Mouse (Mus musculus) heart, embryonic 11.5 days (tissue): ENCODE measurements around the gene Cldn15. TPM values are rescaled to one million over a fixed set of nuclear protein-coding genes. Genes with fewer than 3 reads are reported as not detected.
A peak's percentile ranks its signal among the peaks of the same experiment; 100 is the strongest.
"Not testable (repeated sequence)": the region's sequence is repeated elsewhere in the genome, so short reads cannot be mapped to it uniquely, and the experiment has no call there.

ENCODE experiments used
- ATAC-seq: fragments of 200-750 bp; cut with Nextera tagmentation; replicated peaks from 2 replicates; pipeline ENCODE4 v1.8.0; 2017; ENCODE audit warnings: moderate library complexity; ENCODE audit not compliant: insufficient number of reproducible peaks, low FRiP score, low TSS enrichment
- H3K27ac ChIP-seq: fragments of 300-500 bp; sonication (generic); 2 replicates; pipeline ENCODE4 v1.5.1; 2014; ENCODE audit warnings: mild to moderate bottlenecking, low read depth, low read length
- H3K27me3 ChIP-seq: fragments of 300-500 bp; sonication (generic); 2 replicates; pipeline ENCODE4 v1.6.1; 2014; ENCODE audit warnings: mild to moderate bottlenecking, low read length, mixed read lengths; ENCODE audit not compliant: control insufficient read depth, insufficient read depth
- H3K36me3 ChIP-seq: fragments of 300-500 bp; sonication (generic); 2 replicates; pipeline ENCODE4 v1.6.1; 2014; ENCODE audit warnings: mild to moderate bottlenecking, low read length, moderate library complexity, mixed read lengths; ENCODE audit not compliant: control insufficient read depth, insufficient read depth
- H3K4me1 ChIP-seq: fragments of 300-500 bp; sonication (generic); 2 replicates; pipeline ENCODE4 v1.6.1; 2014; ENCODE audit warnings: low read length; ENCODE audit not compliant: control insufficient read depth, insufficient read depth
- H3K4me2 ChIP-seq: fragments of 300-500 bp; sonication (generic); 2 replicates; pipeline ENCODE4 v1.6.1; 2014; ENCODE audit warnings: mild to moderate bottlenecking, moderate library complexity
- H3K4me3 ChIP-seq: fragments of 300-500 bp; sonication (generic); 2 replicates; pipeline ENCODE4 v1.5.1; 2014; ENCODE audit warnings: low read depth, low read length
- H3K9ac ChIP-seq: fragments of 300-500 bp; sonication (generic); 2 replicates; pipeline ENCODE4 v1.6.1; 2014; ENCODE audit warnings: mild to moderate bottlenecking, low read depth, low read length, moderate library complexity
- H3K9me3 ChIP-seq: fragments of 300-500 bp; sonication (generic); replicated peaks from 2 replicates; pipeline ENCODE4 v1.6.1; 2016; ENCODE audit warnings: low read length; ENCODE audit not compliant: control insufficient read depth
- WGBS: fragments of 180-500 bp; shearing (Covaris S2); extraction: QIAGEN DNeasy Blood & Tissue Kit; methylation state at CpG from one replicate; pipeline ENCODE4 v1.1.7; 2014; ENCODE audit not compliant: insufficient replicate concordance; 5-methylcytosine and 5-hydroxymethylcytosine counted together
- polyA plus RNA-seq: library from polyadenylated mRNA; unstranded; fragments of >200 nt; fragmentation: Nextera tagmentation; extraction: Ambion mirVana; gene quantifications from 2 replicates; pipeline ENCODE4 v1.2.1, GENCODE M21; 2014

Gene Cldn15
- polyA plus RNA-seq, 1 experiment from 2014 or later, result 1.9 TPM

- 74% methylated on average over 3 of the region's 3 CpGs for WGBS
- Histone ChIP-seq H3K36me3 (no peaks in the 10 kb centered on the region), H3K9ac (no peak overlapping the region)
These were observed 23.6 kb upstream of the Cldn15 start for GRCm38 (mm10) chr5:136942781-136943180.

DNA sequence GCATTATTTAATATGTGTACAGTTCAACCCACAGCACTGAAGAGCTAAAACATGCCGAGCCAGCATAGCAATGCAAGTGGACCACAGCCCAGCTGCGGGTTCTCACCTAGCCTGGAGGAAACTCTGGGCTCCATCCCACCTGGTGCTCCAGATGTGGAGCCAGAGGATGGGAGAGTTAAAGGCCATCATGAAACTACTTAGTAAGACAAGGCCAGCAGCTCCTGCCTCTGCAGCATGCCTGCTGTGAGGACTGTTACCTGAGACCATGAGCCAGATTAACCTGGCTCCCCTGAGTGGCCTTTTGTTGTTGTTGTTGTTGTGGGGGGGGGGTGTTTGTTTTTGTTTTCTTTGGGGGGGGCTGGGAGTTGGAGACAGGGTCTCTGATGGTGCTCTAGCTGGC lies 23.0 kb upstream of the Cldn15 start:
- Histone ChIP-seq H3K27ac (no peak overlapping the region), H3K27me3 (no peaks in the 10 kb centered on the region), H3K36me3 (no peaks in the 10 kb centered on the region), H3K4me3 (no peak overlapping the region), H3K9me3 (no peaks in the 10 kb centered on the region), H3K4me2 (no peak overlapping the region), H3K9ac (no peak overlapping the region), H3K4me1 (peaks cover 7% of the 10 kb centered on the region)
- ATAC-seq, result no peak
- 71% methylated on average over 2 of the region's 2 CpGs for WGBS

More at GRCm38 (mm10) chr5:136942781-136943180, 23.6 kb upstream of the Cldn15 start:
- no peaks in the 10 kb centered on the region for H3K27me3 ChIP-seq
- peaks cover 7% of the 10 kb centered on the region for H3K4me1 ChIP-seq
- H3K4me3 ChIP-seq, result no peak overlapping the region
- H3K4me2 ChIP-seq, result no peak overlapping the region
- no peaks in the 10 kb centered on the region for H3K9me3 ChIP-seq
- no peak for ATAC-seq
- H3K27ac ChIP-seq, result no peak overlapping the region

- Histone ChIP-seq H3K27me3 (no peaks in the 10 kb centered on the region), H3K36me3 (no peaks in the 10 kb centered on the region), H3K9ac (no peak overlapping the region), H3K4me1 (peaks cover 7% of the 10 kb centered on the region), H3K4me2 (no peak overlapping the region), H3K9me3 (no peaks in the 10 kb centered on the region), H3K4me3 (no peak overlapping the region), H3K27ac (no peak overlapping the region)
- no peak for ATAC-seq
- 71% methylated on average over 12 of the region's 12 CpGs for WGBS
These were observed 21.3 kb upstream of the Cldn15 start for GRCm38 (mm10) chr5:136945084-136945483.

GRCm38 (mm10) chr5:136947874-136948273 lies 18.5 kb upstream of the Cldn15 start:
- Histone ChIP-seq H3K27ac (no peak overlapping the region), H3K27me3 (no peaks in the 10 kb centered on the region), H3K4me3 (no peak overlapping the region), H3K4me2 (no peak overlapping the region), H3K36me3 (no peaks in the 10 kb centered on the region), H3K9ac (no peak overlapping the region), H3K4me1 (peaks cover 1% of the 10 kb centered on the region), H3K9me3 (no peaks in the 10 kb centered on the region)
- no peak for ATAC-seq

- H3K27ac ChIP-seq, H3K9me3 ChIP-seq, H3K36me3 ChIP-seq, H3K4me2 ChIP-seq, H3K9ac ChIP-seq, H3K27me3 ChIP-seq, ATAC-seq, H3K4me1 ChIP-seq, H3K4me3 ChIP-seq: not testable (repeated sequence)
- 81% methylated on average over 14 of the region's 14 CpGs for WGBS
These were observed 16.7 kb upstream of the Cldn15 start for GRCm38 (mm10) chr5:136949551-136950336.

GRCm38 (mm10) chr5:136950521-136950920 lies 15.9 kb upstream of the Cldn15 start:
- Histone ChIP-seq H3K36me3 (0 out of 2 replicates have a peak, but pooled peaks cover under 1% of the 10 kb centered on the region), H3K4me3 (no peak overlapping the region), H3K27ac (no peak overlapping the region), H3K4me1 (peaks cover 5% of the 10 kb centered on the region; the same call in 1 of the 2 replicates), H3K9ac (no peak overlapping the region), H3K9me3 (no peaks in the 10 kb centered on the region), H3K4me2 (no peak overlapping the region), H3K27me3 (no peaks in the 10 kb centered on the region)
- ATAC-seq, result no peak
- 84% methylated on average over 6 of the region's 6 CpGs for WGBS

- H3K4me1 ChIP-seq, result peaks cover 5% of the 10 kb centered on the region; the same call in 1 of the 2 replicates
- peak overlapping the region; percentile 80; the same call in 1 of the 2 replicates for H3K4me2 ChIP-seq
- no peak overlapping the region for H3K9ac ChIP-seq
- H3K27ac ChIP-seq, result no peak overlapping the region
- WGBS, result 64% methylated on average over 4 of the region's 4 CpGs
- H3K4me3 ChIP-seq, result no peak overlapping the region
- ATAC-seq, result no peak
- H3K36me3 ChIP-seq, result 0 out of 2 replicates have a peak, but pooled peaks cover 4% of the 10 kb centered on the region
- H3K9me3 ChIP-seq, result no peaks in the 10 kb centered on the region
- no peaks in the 10 kb centered on the region for H3K27me3 ChIP-seq
These were observed 14.3 kb upstream of the Cldn15 start for GRCm38 (mm10) chr5:136952153-136952552.

DNA sequence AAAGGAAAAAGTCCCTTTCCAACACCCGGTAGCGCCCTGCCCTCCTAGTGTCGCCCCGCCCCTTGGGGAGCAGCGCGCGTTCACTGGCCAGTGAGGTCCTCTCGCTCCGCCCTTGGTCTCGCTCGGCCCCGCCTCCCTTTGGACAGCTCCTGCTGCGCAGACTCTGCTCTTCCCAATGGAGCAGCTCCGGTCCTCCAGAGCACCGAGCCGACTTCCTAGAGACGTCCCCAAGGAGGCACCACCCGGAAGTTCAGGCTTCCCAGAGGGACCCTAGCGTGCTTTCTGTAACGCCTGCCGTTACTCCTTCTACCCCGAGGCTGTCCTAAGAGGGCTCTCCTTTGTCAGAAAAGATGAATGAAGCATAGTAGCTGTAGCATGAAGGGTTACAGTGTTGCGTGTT lies 13.4 kb upstream of the Cldn15 start, which contains the start of gene Fis1:
Gene Fis1, plus strand, starts transcription at position 261 of the 400 bp plus-strand sequence.
- Histone ChIP-seq H3K4me2 (peak within 1 kb of the TSS; percentile 80), H3K36me3 (0 out of 2 replicates have a peak, but pooled peaks cover 4% of the 10 kb centered on the region), H3K4me1 (peaks cover 5% of the 10 kb centered on the region; the same call in 1 of the 2 replicates), H3K27me3 (no peaks in the 10 kb centered on the region), H3K9ac (peak within 1 kb of the TSS; percentile 79), H3K4me3 (peak within 1 kb of the TSS; percentile 73), H3K9me3 (no peaks in the 10 kb centered on the region), H3K27ac (peak within 1 kb of the TSS; percentile 29; the same call in 1 of the 2 replicates)
- ATAC-seq, result peak; percentile 98
- WGBS, result under 1% methylated on average over 23 of the region's 23 CpGs
